18 mouse cellular contexts compared by ENCODE assay signal in genomic region chr15:101295106-101295505, GRCm38 (mm10). TPM values are rescaled to one million over a fixed set of nuclear protein-coding genes. Genes with fewer than 3 reads are reported as not detected.
DNase-seq lines count a peak whose midpoint lies in the region; ATAC-seq and TF ChIP-seq lines count a peak whose summit lies in the region.
"Had no signal": no experiment of that assay in that cellular context is flagged by ENCODE, and none has a peak within 500 bp of the region (broad histone marks: within the 10 kb centered on the region; RNA-seq: fewer than 3 reads in every experiment).

No protein-coding gene starts in this region.

- peak overlapping the region; percentile 93 for H3K27ac ChIP-seq in lung, embryonic 14.5 days (ENCODE audit: low read depth)
- 0 out of 2 replicates have a peak overlapping the region, but pooled peaks have one; percentile 40 for H3K27ac ChIP-seq in stomach, postnatal 0 days (replicated peaks)
- no peak overlapping the region for H3K27ac ChIP-seq in forebrain, embryonic 10.5 days
- H3K27ac ChIP-seq: embryonic facial prominence, embryonic 13.5 days; forebrain, embryonic 12.5 days; hindbrain, embryonic 13.5 days; midbrain, embryonic 12.5 days had no signal

- no peak overlapping the region for H3K9ac ChIP-seq in lung, embryonic 14.5 days
- H3K9ac ChIP-seq in stomach, postnatal 0 days (ENCODE audit: low read length) = no peak overlapping the region; the same call in 1 of the 2 replicates
- H3K9ac ChIP-seq: forebrain, embryonic 12.5 days; hindbrain, embryonic 13.5 days; midbrain, embryonic 12.5 days had no signal

- peak; percentile 98 for DNase-seq in heart, adult 11 months
- no peak for DNase-seq in heart, postnatal 25 days (ENCODE audit: low spot score)
- DNase-seq in lung, adult 2 months = no peak
- DNase-seq in lung, postnatal 25 days (ENCODE audit: low spot score) = no peak
- DNase-seq in lung, embryonic 14.5 days = peak; percentile 86
- no peak for DNase-seq in stomach, postnatal 0 days (ENCODE audit: low spot score)
- no peak for DNase-seq in forebrain, embryonic 10.5 days (ENCODE audit: extremely low spot score, low spot score)
- DNase-seq in adrenal gland, postnatal 36 days = no peak
- DNase-seq: adrenal gland, adult 2 months; cerebellum, postnatal 36 days; gastrocnemius, postnatal 10 days; left cerebral cortex, postnatal 4 days; retina, postnatal 1 day had no signal

- H3K9me3 ChIP-seq in lung, embryonic 14.5 days (ENCODE audit: low read depth, low read length) = no peaks in the 10 kb centered on the region
- H3K9me3 ChIP-seq in stomach, postnatal 0 days (ENCODE audit: control insufficient read depth, low read length) = no peaks in the 10 kb centered on the region
- H3K9me3 ChIP-seq in forebrain, embryonic 10.5 days = no peaks in the 10 kb centered on the region
- H3K9me3 ChIP-seq: embryonic facial prominence, embryonic 13.5 days; forebrain, embryonic 12.5 days; hindbrain, embryonic 13.5 days; midbrain, embryonic 12.5 days had no signal

- TF ChIP-seq EP300 in stomach, postnatal 0 days (optimal IDR thresholded peaks at IDR 0.05) = no peak

- peak overlapping the region; percentile 4 for H3K4me3 ChIP-seq in lung, adult 2 months (replicated peaks; ENCODE audit: extremely low read depth, low read depth, low read length)
- peak overlapping the region; percentile 40 for H3K4me3 ChIP-seq in lung, embryonic 14.5 days (ENCODE audit: low read depth, low read length)
- H3K4me3 ChIP-seq in stomach, postnatal 0 days (ENCODE audit: low read depth, low read length) = no peak overlapping the region
- no peak overlapping the region for H3K4me3 ChIP-seq in forebrain, embryonic 10.5 days
- H3K4me3 ChIP-seq: embryonic facial prominence, embryonic 13.5 days; forebrain, embryonic 12.5 days; hindbrain, embryonic 13.5 days; midbrain, embryonic 12.5 days had no signal

- H3K27me3 ChIP-seq in lung, embryonic 14.5 days (ENCODE audit: insufficient read depth, low read length) = no peaks in the 10 kb centered on the region
- H3K27me3 ChIP-seq in stomach, postnatal 0 days (ENCODE audit: control insufficient read depth, insufficient read depth, low read length) = no peaks in the 10 kb centered on the region
- H3K27me3 ChIP-seq in forebrain, embryonic 10.5 days (ENCODE audit: poor library complexity, severe bottlenecking) = no peaks in the 10 kb centered on the region
- H3K27me3 ChIP-seq: embryonic facial prominence, embryonic 13.5 days; forebrain, embryonic 12.5 days; hindbrain, embryonic 13.5 days had no signal

- peaks cover 8% of the 10 kb centered on the region for H3K4me1 ChIP-seq in lung, adult 2 months (ENCODE audit: control insufficient read depth, insufficient read depth, low read length)
- H3K4me1 ChIP-seq in lung, embryonic 14.5 days (ENCODE audit: insufficient read depth) = peaks cover 9% of the 10 kb centered on the region
- H3K4me1 ChIP-seq in stomach, postnatal 0 days (replicated peaks; ENCODE audit: control insufficient read depth, insufficient read depth) = no peaks in the 10 kb centered on the region
- peaks cover 16% of the 10 kb centered on the region for H3K4me1 ChIP-seq in forebrain, embryonic 10.5 days

- intact Hi-C loops in heart, postnatal 25 days (cut with DNase I) = no loop called here

- ATAC-seq in lung, embryonic 14.5 days (ENCODE audit: insufficient read depth) = peak; percentile 59
- ATAC-seq in stomach, postnatal 0 days (ENCODE audit: low FRiP score, low TSS enrichment) = no peak

- H3K36me3 ChIP-seq in lung, embryonic 14.5 days (ENCODE audit: insufficient read depth) = peaks cover 29% of the 10 kb centered on the region
- H3K36me3 ChIP-seq in stomach, postnatal 0 days (ENCODE audit: control insufficient read depth, insufficient read depth, low read length) = peaks cover 8% of the 10 kb centered on the region
- peaks cover 21% of the 10 kb centered on the region for H3K36me3 ChIP-seq in forebrain, embryonic 10.5 days (replicated peaks)

- TF ChIP-seq CTCF in lung, adult 2 months (IDR thresholded peaks at IDR 0.05; ENCODE audit: insufficient read depth, low read length) = no peak
- no peak for TF ChIP-seq CTCF in lung, embryonic 14.5 days (IDR thresholded peaks at IDR 0.05; ENCODE audit: low read depth)
- no peak for TF ChIP-seq CTCF in stomach, postnatal 0 days (IDR thresholded peaks at IDR 0.05; ENCODE audit: low read depth)

- WGBS in lung, adult 2 months = 54% methylated on average over 7 of the region's 7 CpGs
- 47% methylated on average over 7 of the region's 7 CpGs for WGBS in lung, embryonic 14.5 days
- WGBS in stomach, postnatal 0 days = 51% methylated on average over 7 of the region's 7 CpGs
- WGBS in forebrain, embryonic 10.5 days = 86% methylated on average over 7 of the region's 7 CpGs

- peak overlapping the region; percentile 61 for H3K4me2 ChIP-seq in lung, embryonic 14.5 days
- H3K4me2 ChIP-seq in stomach, postnatal 0 days (replicated peaks; ENCODE audit: low read depth) = no peak overlapping the region
- H3K4me2 ChIP-seq: forebrain, embryonic 12.5 days; hindbrain, embryonic 13.5 days; midbrain, embryonic 12.5 days had no signal

- peak; percentile 50 for TF ChIP-seq POLR2A in lung, adult 2 months (IDR thresholded peaks at IDR 0.05; ENCODE audit: borderline replicate concordance, extremely low read depth, low read depth, low read length)

RNA-seq across cellular contexts. Expression of gene 6030408B16Rik, which starts 2.1 kb away (rescaled TPM):
- total RNA-seq in heart, postnatal 25 days (2021) = 1 to 10 TPM; 1.3 to 1.5 TPM
- polyA plus RNA-seq in lung, adult 2 months (2012; rRNA removed) = 35.1 and 39.4 TPM in 2 replicates
- polyA plus RNA-seq in lung, embryonic 14.5 days (2014; fragmentation: Nextera tagmentation; extraction: Ambion mirVana) = 41.0 and 41.4 TPM in 2 replicates
- 2.4 TPM in 2 replicates for polyA plus RNA-seq in stomach, postnatal 0 days (2015; fragmentation: Nextera tagmentation; extraction: Ambion mirVana)
- polyA plus RNA-seq in forebrain, embryonic 10.5 days (2016; fragmentation: Nextera tagmentation; extraction: Ambion mirVana) = 0.07 and 0.27 TPM in 2 replicates
- under 1 TPM; 0.36 to 0.40 TPM for total RNA-seq in adrenal gland, postnatal 36 days (2021)
- total RNA-seq: layer of hippocampus, postnatal 10 days had no signal

RNA-seq across cellular contexts. Expression of gene Atg101, which starts 11.0 kb away (rescaled TPM):
- 10 to 100 TPM; 21.5 to 25.0 TPM for total RNA-seq in heart, postnatal 25 days (2021)
- polyA plus RNA-seq in lung, adult 2 months (2012; rRNA removed) = 36.1 and 38.6 TPM in 2 replicates
- polyA plus RNA-seq in lung, embryonic 14.5 days (2014; fragmentation: Nextera tagmentation; extraction: Ambion mirVana) = 59.1 and 64.7 TPM in 2 replicates
- 49.3 and 50.4 TPM in 2 replicates for polyA plus RNA-seq in stomach, postnatal 0 days (2015; fragmentation: Nextera tagmentation; extraction: Ambion mirVana)
- 77.2 and 77.8 TPM in 2 replicates for polyA plus RNA-seq in forebrain, embryonic 10.5 days (2016; fragmentation: Nextera tagmentation; extraction: Ambion mirVana)
- 10 to 100 TPM; 53.6 to 90.1 TPM for total RNA-seq in adrenal gland, postnatal 36 days (2021)

RNA-seq across cellular contexts. Expression of gene Nr4a1, which starts 41.0 kb away (rescaled TPM):
- total RNA-seq in heart, postnatal 25 days (2021) = 1 to 10 TPM; 5.5 to 6.3 TPM
- polyA plus RNA-seq in lung, adult 2 months (2012; rRNA removed) = 40.0 and 43.4 TPM in 2 replicates
- polyA plus RNA-seq in lung, embryonic 14.5 days (2014; fragmentation: Nextera tagmentation; extraction: Ambion mirVana) = 8.8 TPM in 2 replicates
- 9.4 and 17.1 TPM in 2 replicates for polyA plus RNA-seq in stomach, postnatal 0 days (2015; fragmentation: Nextera tagmentation; extraction: Ambion mirVana)
- polyA plus RNA-seq in forebrain, embryonic 10.5 days (2016; fragmentation: Nextera tagmentation; extraction: Ambion mirVana) = 3.7 and 5.2 TPM in 2 replicates
- 1,000 to 10,000 TPM in 1 of 2 experiments, 100 to 1,000 TPM in 1; 924 to 1,160 TPM for total RNA-seq in adrenal gland, postnatal 36 days (2021)

Comparison
In these comparisons a context has a peak if more than half of its experiments do, and no peak if none do; other contexts are left out.
1. DNase-seq: peak in heart, adult 11 months (single experiment) and lung, embryonic 14.5 days (single experiment); none in heart, postnatal 25 days (single experiment), lung, adult 2 months (single experiment), lung, postnatal 25 days (single experiment), stomach, postnatal 0 days (single experiment), forebrain, embryonic 10.5 days (single experiment) and adrenal gland, postnatal 36 days (0 of 2).
2. H3K4me3 ChIP-seq: peak in lung, adult 2 months (single experiment) and lung, embryonic 14.5 days (single experiment); none in stomach, postnatal 0 days (single experiment) and forebrain, embryonic 10.5 days (single experiment).
3. RNA of gene 6030408B16Rik, which starts 2.1 kb away (polyA plus RNA-seq): 41.0 to 41.4 TPM in lung, embryonic 14.5 days and 35.1 to 39.4 TPM in lung, adult 2 months; 2.4 TPM in stomach, postnatal 0 days and 0.07 to 0.27 TPM in forebrain, embryonic 10.5 days; every median in the first group is over 10 times any median in the second.